18 mouse cellular contexts compared by ENCODE assay signal in genomic region chr19:6647216-6647615, GRCm38 (mm10).
DNase-seq lines count a peak whose midpoint lies in the region; TF ChIP-seq lines count a peak whose summit lies in the region.
"Had no signal": no experiment of that assay in that cellular context is flagged by ENCODE, and none has a peak within 500 bp of the region (broad histone marks: within the 10 kb centered on the region; RNA-seq: fewer than 3 reads in every experiment).

No protein-coding gene starts in this region.

- WGBS in lung, adult 2 months, result 86% methylated on average over 3 of the region's 3 CpGs

- H3K36me3 ChIP-seq in CH12.LX (replicated peaks in 1 of 2; ENCODE audit: control insufficient read depth in 1 of 2, insufficient read depth in 1 of 2, low read length in 1 of 2) (no peaks in the 10 kb centered on the region), ES-E14 (ENCODE audit: control insufficient read depth, insufficient read depth, low read length, poor library complexity, severe bottlenecking) (peaks cover 3% of the 10 kb centered on the region; the same call in 1 of the 2 replicates)
- H3K36me3 ChIP-seq: embryonic facial prominence, embryonic 10.5 days; forebrain, embryonic 15.5 days; hindbrain, embryonic 13.5 days; lung, embryonic 15.5 days; midbrain, embryonic 12.5 days had no signal

- H3K9ac ChIP-seq in CH12.LX (ENCODE audit: insufficient read depth, low read depth), result no peak overlapping the region
- H3K9ac ChIP-seq in ES-E14 (ENCODE audit: insufficient read depth, low read depth, low read length, poor library complexity, severe bottlenecking), result no peak overlapping the region
- H3K9ac ChIP-seq: forebrain, embryonic 15.5 days; hindbrain, embryonic 13.5 days; lung, embryonic 15.5 days; midbrain, embryonic 12.5 days had no signal

- no peak for TF ChIP-seq POLR2A in CH12.LX (IDR thresholded peaks at IDR 0.05; ENCODE audit: low read depth, low read length)
- TF ChIP-seq POLR2A in lung, adult 2 months (IDR thresholded peaks at IDR 0.05; ENCODE audit: borderline replicate concordance, extremely low read depth, low read depth, low read length), result no peak

- peak; percentile 29 for TF ChIP-seq RAD21 in CH12.LX (IDR thresholded peaks at IDR 0.05; ENCODE audit: low read depth, low read length)

- intact Hi-C loops in left cerebral cortex, adult 2 months (cut with DNase I), result no loop called here

- dilution Hi-C loops in CH12.LX (cut with MboI; ENCODE audit: extremely low pct_ligation_motif_present, extremely low pct_unique_long_range_greater_than_20kb, low sequenced_read_pairs), result no loop called here

- peak; percentile 29 for TF ChIP-seq CTCF in left cerebral cortex, adult 2 months (IDR thresholded peaks at IDR 0.05)
- peak; percentile 44 to 46 for TF ChIP-seq CTCF in CH12.LX (conservative IDR thresholded peaks at IDR 0.05 in 1 of 2, IDR thresholded peaks at IDR 0.05 in 1 of 2; ENCODE audit: low read depth in 2 of 2, low read length in 2 of 2)
- TF ChIP-seq CTCF in lung, adult 2 months (IDR thresholded peaks at IDR 0.05; ENCODE audit: insufficient read depth, low read length), result no peak

- no peak for DNase-seq in left cerebral cortex, adult 2 months (ENCODE audit: extremely low spot score in 1 of 2, low spot score in 2 of 2)
- DNase-seq in left cerebral cortex, adult 11 months (ENCODE audit: low spot score), result no peak
- no peak for DNase-seq in CH12.LX (ENCODE audit: extremely low read depth)
- no peak for DNase-seq in ES-E14 (ENCODE audit: low read depth, low spot score)
- peak; percentile 19 for DNase-seq in induced T-regulatory cell, adult 2 months (ENCODE audit: low read depth)
- DNase-seq in cerebellum, adult 9-11 months, result no peak
- no peak for DNase-seq in lung, adult 2 months
- DNase-seq: cerebellum, postnatal 14 days; kidney, adult 11 months; kidney, postnatal 14 days; retina, postnatal 1 day; right cerebral cortex, postnatal 4 days; thymus, adult 2 months had no signal

- H3K9me3 ChIP-seq in CH12.LX (replicated peaks; ENCODE audit: low read length) (peaks cover 6% of the 10 kb centered on the region), ES-E14 (ENCODE audit: control insufficient read depth, insufficient read depth, low read depth, low read length) (no peaks in the 10 kb centered on the region)
- H3K9me3 ChIP-seq: forebrain, embryonic 15.5 days; hindbrain, embryonic 13.5 days; lung, embryonic 15.5 days had no signal

- no peak overlapping the region for H3K27ac ChIP-seq in left cerebral cortex, adult 2 months
- no peak overlapping the region for H3K27ac ChIP-seq in CH12.LX (ENCODE audit: insufficient read depth, low read depth)
- no peak overlapping the region for H3K27ac ChIP-seq in ES-E14 (ENCODE audit: insufficient read depth, low read depth, low read length, poor library complexity, severe bottlenecking)
- H3K27ac ChIP-seq: embryonic facial prominence, embryonic 10.5 days; forebrain, embryonic 15.5 days; hindbrain, embryonic 13.5 days; lung, embryonic 15.5 days; midbrain, embryonic 12.5 days had no signal

- in situ Hi-C loops in CH12.LX (cut with MboI; ENCODE audit: low pct_ligation_motif_present, low pct_unique_long_range_greater_than_20kb, low sequenced_read_pairs), result no loop called here
- in situ Hi-C loops in ES-E14 (cut with MboI; ENCODE audit: low sequenced_read_pairs in 2 of 2, unreplicated experiment in 2 of 2), result no loop called here

- no peaks in the 10 kb centered on the region for H3K27me3 ChIP-seq in CH12.LX (replicated peaks)
- H3K27me3 ChIP-seq: forebrain, embryonic 15.5 days; hindbrain, embryonic 13.5 days; midbrain, embryonic 12.5 days had no signal

- H3K79me2 ChIP-seq in CH12.LX (replicated peaks; ENCODE audit: control insufficient read depth, extremely low read depth, insufficient read depth, poor library complexity, severe bottlenecking), result no peaks in the 10 kb centered on the region

- H3K4me1 ChIP-seq in CH12.LX (ENCODE audit: control insufficient read depth in 1 of 2, insufficient read depth in 2 of 2) (peaks cover 0 to 3% of the 10 kb centered on the region in 2 experiments; a peak in 1 of 4 replicates), ES-E14 (ENCODE audit: control insufficient read depth in 2 of 2, insufficient read depth in 2 of 2, low read length in 2 of 2, poor library complexity in 1 of 2) (peaks cover 0 to 2% of the 10 kb centered on the region in 2 experiments; a peak in 1 of 4 replicates)
- no peaks in the 10 kb centered on the region for H3K4me1 ChIP-seq in lung, adult 2 months (ENCODE audit: control insufficient read depth, insufficient read depth, low read length)
- H3K4me1 ChIP-seq: lung, embryonic 15.5 days had no signal

- no peak for TF ChIP-seq EP300 in CH12.LX (IDR thresholded peaks at IDR 0.05; ENCODE audit: low read length)

- H3K4me2 ChIP-seq in CH12.LX (ENCODE audit: insufficient read depth, low read depth, poor library complexity, severe bottlenecking), result no peak overlapping the region
- H3K4me2 ChIP-seq: forebrain, embryonic 15.5 days; hindbrain, embryonic 13.5 days; lung, embryonic 15.5 days; midbrain, embryonic 12.5 days had no signal

- H3K4me3 ChIP-seq in left cerebral cortex, adult 2 months, result no peak overlapping the region
- H3K4me3 ChIP-seq in CH12.LX (replicated peaks in 1 of 3; ENCODE audit: low read depth in 2 of 3, low read length in 2 of 3, poor library complexity in 1 of 3), result no peak overlapping the region
- H3K4me3 ChIP-seq in ES-E14 (ENCODE audit: insufficient read depth in 1 of 2, low read depth in 1 of 2, low read length in 2 of 2, poor library complexity in 1 of 2, severe bottlenecking in 1 of 2), result no peak overlapping the region
- H3K4me3 ChIP-seq in lung, adult 2 months (replicated peaks; ENCODE audit: extremely low read depth, low read depth, low read length), result no peak overlapping the region
- H3K4me3 ChIP-seq: embryonic facial prominence, embryonic 10.5 days; forebrain, embryonic 15.5 days; hindbrain, embryonic 13.5 days; lung, embryonic 15.5 days; midbrain, embryonic 12.5 days had no signal

TF ChIP-seq in CH12.LX, 34 proteins besides CTCF, POLR2A, EP300 and RAD21:
- no peak; the same call in 1 of the 2 replicates for TF ChIP-seq SMC3 (IDR thresholded peaks at IDR 0.05; ENCODE audit: low read depth, low read length)

TF ChIP-seq in ES-E14, 5 proteins besides CTCF, POLR2A, EP300 and RAD21:
- TF ChIP-seq CHD2 (IDR thresholded peaks at IDR 0.05; ENCODE audit: low read depth, low read length) (no peak), MAFK (IDR thresholded peaks at IDR 0.05; ENCODE audit: insufficient read depth, low read depth, low read length) (no peak), ZC3H11A (IDR thresholded peaks at IDR 0.05; ENCODE audit: borderline replicate concordance, low read depth, low read length) (0 out of 2 replicates have a peak, but pooled peaks have one; percentile 19), ZNF384 (IDR thresholded peaks at IDR 0.05; ENCODE audit: low read depth, low read length) (no peak)
TF ChIP-seq in ES-E14: peak in this region for 1.
